Mouse (Mus musculus): ENCODE data around the gene Nos3.

DNA sequence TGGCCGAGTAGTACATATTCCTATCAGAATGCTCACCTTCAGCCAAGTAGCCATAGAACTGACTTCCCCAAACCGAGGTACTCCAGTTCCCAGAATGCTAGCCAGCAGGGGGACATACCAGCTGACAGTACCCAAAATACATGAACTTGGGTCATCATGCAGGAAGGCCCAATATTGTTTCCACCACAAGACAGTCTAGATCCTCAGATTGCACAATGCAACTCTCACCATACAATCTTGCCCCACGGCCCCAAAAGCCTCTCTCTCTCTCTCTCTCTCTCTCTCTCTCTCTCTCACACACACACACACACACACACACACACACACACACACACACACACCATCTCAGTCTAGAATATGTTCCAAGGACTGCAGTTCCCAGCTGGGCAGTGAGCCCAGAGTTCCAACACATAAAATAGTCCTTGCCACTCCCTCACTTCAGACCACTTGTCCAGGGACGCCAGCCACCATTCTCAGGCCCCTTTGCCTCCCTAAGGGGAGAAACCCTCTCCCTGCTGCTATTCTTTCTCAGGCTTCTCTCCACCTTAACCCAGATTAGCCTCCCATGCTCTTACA, 37.7 kb upstream of the Nos3 start:
- no peak for TF ChIP-seq CTCF (IDR thresholded peaks at IDR 0.05; ENCODE audit: insufficient read depth, low read length)
- no peak for TF ChIP-seq POLR2A (IDR thresholded peaks at IDR 0.05; ENCODE audit: borderline replicate concordance, extremely low read depth, low read depth, low read length)

Measured in lung, adult 2 months (tissue).